ENCODE assay signal across 15 mouse cellular contexts in genomic region chr7:84026090-84026489, GRCm38 (mm10).
DNase-seq lines count a peak whose midpoint lies in the region; ATAC-seq lines count a peak whose summit lies in the region.
"Had no signal": no experiment of that assay in that cellular context is flagged by ENCODE, and none has a peak within 500 bp of the region (broad histone marks: within the 10 kb centered on the region; RNA-seq: fewer than 3 reads in every experiment).

No protein-coding gene starts in this region.

- peak; percentile 31 for DNase-seq in gastrocnemius, postnatal 10 days
- DNase-seq in gastrocnemius, postnatal 25 days, result no peak
- no peak for DNase-seq in lung, adult 18-20 months
- DNase-seq in cerebellum, postnatal 25 days, result peak; percentile 88 to 91
- no peak for DNase-seq in urinary bladder, postnatal 4 days (ENCODE audit: low spot score in 2 of 2)
- no peak for DNase-seq in heart, adult 8-10 months (ENCODE audit: low spot score)
- DNase-seq: heart, adult 18-20 months; heart, postnatal 4 days; thymus, adult 2 months had no signal

- H3K9ac ChIP-seq in lung, embryonic 16.5 days (ENCODE audit: low read length), result no peak overlapping the region
- H3K9ac ChIP-seq in stomach, embryonic 16.5 days (ENCODE audit: low read length), result no peak overlapping the region

- H3K9me3 ChIP-seq in lung, embryonic 16.5 days (ENCODE audit: control insufficient read depth, low read length), result no peaks in the 10 kb centered on the region
- no peaks in the 10 kb centered on the region for H3K9me3 ChIP-seq in stomach, embryonic 16.5 days (replicated peaks; ENCODE audit: control insufficient read depth, low read length)
- H3K9me3 ChIP-seq: limb, embryonic 10.5 days had no signal

- H3K4me3 ChIP-seq in lung, embryonic 16.5 days (ENCODE audit: low read length), result no peak overlapping the region
- no peak overlapping the region for H3K4me3 ChIP-seq in stomach, embryonic 16.5 days (replicated peaks; ENCODE audit: low read length)
- H3K4me3 ChIP-seq: erythroblast, embryonic 14.5 days; layer of hippocampus, adult 2 months; limb, embryonic 10.5 days had no signal

- no peak overlapping the region for H3K27ac ChIP-seq in lung, embryonic 16.5 days (ENCODE audit: low read length)
- no peak overlapping the region for H3K27ac ChIP-seq in stomach, embryonic 16.5 days (ENCODE audit: low read length)
- H3K27ac ChIP-seq: layer of hippocampus, adult 2 months; limb, embryonic 10.5 days had no signal

- ATAC-seq in lung, embryonic 16.5 days (ENCODE audit: low read depth), result peak; percentile 61
- peak; percentile 39; the same call in 1 of the 2 replicates for ATAC-seq in stomach, embryonic 16.5 days (ENCODE audit: insufficient read depth, low FRiP score)
- ATAC-seq: midbrain, embryonic 16.5 days had no signal

- no peaks in the 10 kb centered on the region for H3K36me3 ChIP-seq in lung, embryonic 16.5 days (ENCODE audit: control insufficient read depth, insufficient read depth, low read length)
- H3K36me3 ChIP-seq in stomach, embryonic 16.5 days (ENCODE audit: control insufficient read depth, insufficient read depth, low read length), result no peaks in the 10 kb centered on the region
- H3K36me3 ChIP-seq: limb, embryonic 10.5 days had no signal

- no peaks in the 10 kb centered on the region for H3K27me3 ChIP-seq in lung, embryonic 16.5 days (ENCODE audit: control insufficient read depth, insufficient read depth, low read depth, low read length)
- no peaks in the 10 kb centered on the region for H3K27me3 ChIP-seq in stomach, embryonic 16.5 days (ENCODE audit: control insufficient read depth, insufficient read depth, low read length)

- no peaks in the 10 kb centered on the region; the same call in 1 of the 2 replicates for H3K4me1 ChIP-seq in lung, embryonic 16.5 days (replicated peaks; ENCODE audit: control insufficient read depth, insufficient read depth, low read length)
- H3K4me1 ChIP-seq in stomach, embryonic 16.5 days (ENCODE audit: control insufficient read depth, insufficient read depth, low read length), result peaks cover 12% of the 10 kb centered on the region

- 53% methylated on average over 4 of the region's 4 CpGs for WGBS in lung, embryonic 16.5 days
- 61% methylated on average over 4 of the region's 4 CpGs for WGBS in stomach, embryonic 16.5 days

- H3K4me2 ChIP-seq in lung, embryonic 16.5 days (ENCODE audit: low read depth, low read length), result no peak overlapping the region
- H3K4me2 ChIP-seq in stomach, embryonic 16.5 days (ENCODE audit: low read depth, low read length), result no peak overlapping the region

Comparison
In these comparisons a context has a peak if more than half of its experiments do, and no peak if none do; other contexts are left out.
1. DNase-seq: peak in gastrocnemius, postnatal 10 days (single experiment) and cerebellum, postnatal 25 days (2 of 2); none in gastrocnemius, postnatal 25 days (single experiment), lung, adult 18-20 months (0 of 2), urinary bladder, postnatal 4 days (0 of 2) and heart, adult 8-10 months (single experiment).